Mouse (Mus musculus): ENCODE measurements around the gene Pex26.

Pex26 gene

GRCm38 (mm10) chr6:121238209-121238608 is 54.7 kb downstream of the Pex26 start:
- in situ Hi-C loops (cut with MboI): no loop called here

DNA sequence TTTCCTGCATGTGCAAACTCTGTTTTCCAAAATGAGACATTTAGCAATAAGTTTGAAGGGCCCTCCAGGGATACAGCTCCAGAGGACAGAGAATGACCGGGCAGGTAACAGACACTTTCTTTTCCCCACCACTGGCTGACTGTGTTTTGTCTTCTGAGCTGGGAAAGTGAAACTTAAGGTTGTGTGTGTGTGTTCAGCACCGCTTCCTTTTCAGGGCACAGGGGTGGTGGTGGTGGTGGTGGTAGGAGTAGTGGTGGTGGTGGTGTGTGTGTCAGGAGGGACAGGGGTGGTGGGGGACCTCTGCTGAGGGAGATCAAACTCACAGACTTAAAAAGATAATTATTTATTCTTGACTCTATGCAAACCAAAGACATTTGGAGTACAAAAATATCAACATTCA is 58.3 kb downstream of the Pex26 start:
- in situ Hi-C loops (cut with MboI): no loop called here

DNA sequence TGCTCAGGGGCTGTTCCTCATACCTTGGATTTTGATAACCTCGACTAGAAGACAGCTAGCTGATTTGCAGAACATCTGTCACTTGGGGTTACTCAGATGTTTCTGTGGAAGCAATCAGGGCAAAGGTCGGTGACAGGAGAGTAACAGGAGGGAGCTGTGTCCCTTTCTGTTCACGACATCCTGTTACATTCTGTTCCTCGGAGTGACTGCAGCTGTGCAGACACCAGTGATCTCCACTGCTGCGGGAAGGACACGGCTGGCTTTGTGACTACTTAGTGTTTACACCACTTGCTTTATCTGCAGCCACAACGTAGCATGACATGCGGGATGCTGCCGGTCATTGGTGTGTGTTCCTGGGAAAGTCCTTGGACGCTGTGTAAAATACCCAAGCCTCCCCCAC is 59.7 kb downstream of the Pex26 start:
- in situ Hi-C loops (cut with MboI): no loop called here

DNA sequence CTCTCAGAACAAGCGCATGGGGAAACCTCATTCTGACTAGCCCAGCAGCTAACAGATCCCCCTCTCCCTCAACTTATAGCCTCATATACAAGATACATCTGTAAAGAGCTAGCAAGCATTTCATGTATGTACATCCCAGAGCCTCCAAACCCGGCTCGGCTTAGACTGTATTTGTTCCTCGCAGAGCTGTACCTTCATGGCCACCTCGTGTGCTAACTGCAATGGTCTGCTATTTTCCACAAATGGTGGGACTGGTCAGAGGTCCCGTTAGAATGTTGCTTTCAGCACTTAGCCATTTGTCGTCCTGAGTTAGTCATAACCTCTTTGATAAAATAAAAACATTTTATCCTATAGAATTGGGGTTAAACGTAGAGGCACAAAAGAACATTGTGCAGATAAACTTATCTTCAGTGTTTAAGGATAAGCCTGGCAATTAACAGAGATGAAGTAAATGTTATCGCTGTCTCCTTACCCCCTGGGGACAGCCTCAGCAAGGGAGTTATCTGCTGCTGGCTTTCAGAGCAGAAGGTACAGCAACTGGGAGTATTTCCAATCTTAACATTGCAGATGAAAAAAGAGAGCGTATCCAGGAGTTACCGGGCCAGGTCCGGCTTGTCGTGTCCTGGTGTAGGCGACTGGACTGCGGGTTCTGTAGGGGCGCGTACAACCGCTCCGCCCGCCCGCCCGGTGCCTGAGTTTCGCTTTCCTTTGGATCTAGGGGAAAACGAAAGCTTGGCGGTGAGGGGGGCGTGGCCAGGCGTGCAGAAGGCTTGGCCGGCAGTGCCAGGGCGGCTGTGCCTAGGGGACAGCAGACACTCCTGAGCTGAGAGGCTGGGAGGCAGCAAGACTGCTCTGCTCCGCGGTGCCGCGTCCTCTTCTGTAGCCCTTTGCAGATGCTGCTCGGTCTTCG is 61.9 kb downstream of the Pex26 start, which contains the start of gene Usp18:
Usp18 (plus strand) TSS at position 780 of the 910 bp plus-strand sequence.
- in situ Hi-C loops (cut with MboI): no loop called here

- in situ Hi-C loops (cut with MboI): no loop called here
Measured at GRCm38 (mm10) chr6:121246037-121246361, 62.5 kb downstream of the Pex26 start.
